Mouse (Mus musculus): ENCODE measurements around the gene Sertad2. TPM values are rescaled to one million over a fixed set of nuclear protein-coding genes. Genes with fewer than 3 reads are reported as not detected.
A peak's percentile ranks its signal among the peaks of the same experiment; 100 is the strongest.

Sertad2 gene
- polyA plus RNA-seq, 1 experiment from 2014 or later = 29.9 TPM

DNA sequence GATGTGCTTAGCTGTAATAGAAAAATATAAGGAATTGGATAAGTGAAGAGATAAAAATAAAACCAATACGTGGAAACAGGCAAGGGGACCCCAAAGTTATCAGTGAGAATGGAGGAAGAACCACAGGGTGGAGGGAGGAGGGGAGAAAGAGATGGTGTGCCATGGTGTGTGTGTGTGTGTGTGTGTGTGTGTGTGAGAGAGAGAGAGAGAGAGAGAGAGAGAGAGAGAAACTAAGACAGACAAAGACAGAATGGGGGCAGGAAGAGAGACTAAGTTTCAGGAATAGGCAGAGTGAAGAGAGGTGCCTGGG is 11.4 kb upstream of the Sertad2 start:
- no peak for ATAC-seq (ENCODE audit: low FRiP score, low TSS enrichment)
- Histone ChIP-seq H3K4me2 (replicated peaks; ENCODE audit: low read depth) (peak overlapping the region; percentile 84), H3K9ac (ENCODE audit: low read length) (peak overlapping the region; percentile 77), H3K4me3 (ENCODE audit: low read depth, low read length) (peak overlapping the region; percentile 59), H3K4me1 (replicated peaks; ENCODE audit: control insufficient read depth, insufficient read depth) (no peaks in the 10 kb centered on the region; the same call in 1 of the 2 replicates), H3K27ac (replicated peaks) (peak overlapping the region; percentile 93), H3K9me3 (ENCODE audit: control insufficient read depth, low read length) (no peaks in the 10 kb centered on the region), H3K36me3 (ENCODE audit: control insufficient read depth, insufficient read depth, low read length) (no peaks in the 10 kb centered on the region), H3K27me3 (ENCODE audit: control insufficient read depth, insufficient read depth, low read length) (no peaks in the 10 kb centered on the region)
- WGBS = 10% methylated on average over 1 of the region's 1 CpGs
- no peak for TF ChIP-seq CTCF (IDR thresholded peaks at IDR 0.05; ENCODE audit: low read depth)
- DNase-seq (ENCODE audit: low spot score) = no peak

- peak overlapping the region; percentile 93 for H3K27ac ChIP-seq (replicated peaks)
- H3K4me2 ChIP-seq (replicated peaks; ENCODE audit: low read depth) = peak overlapping the region; percentile 84
- no peaks in the 10 kb centered on the region for H3K9me3 ChIP-seq (ENCODE audit: control insufficient read depth, low read length)
- H3K27me3 ChIP-seq (ENCODE audit: control insufficient read depth, insufficient read depth, low read length) = no peaks in the 10 kb centered on the region
- H3K9ac ChIP-seq (ENCODE audit: low read length) = peak overlapping the region; percentile 77
- H3K4me1 ChIP-seq (replicated peaks; ENCODE audit: control insufficient read depth, insufficient read depth) = no peaks in the 10 kb centered on the region; the same call in 1 of the 2 replicates
- H3K4me3 ChIP-seq (ENCODE audit: low read depth, low read length) = peak overlapping the region; percentile 59
- WGBS = under 1% methylated on average over 41 of the region's 42 CpGs
- DNase-seq (ENCODE audit: low spot score) = peak; percentile 74
- peak; percentile 85 for ATAC-seq (ENCODE audit: low FRiP score, low TSS enrichment)
- no peaks in the 10 kb centered on the region for H3K36me3 ChIP-seq (ENCODE audit: control insufficient read depth, insufficient read depth, low read length)
- no peak for TF ChIP-seq EP300 (optimal IDR thresholded peaks at IDR 0.05)
- peak; percentile 43 for TF ChIP-seq CTCF (IDR thresholded peaks at IDR 0.05; ENCODE audit: low read depth)
Observed at GRCm38 (mm10) chr11:20531992-20532881, 10.8 kb upstream of the Sertad2 start.

GRCm38 (mm10) chr11:20533231-20533630 is 9.8 kb upstream of the Sertad2 start:
- H3K9ac ChIP-seq (ENCODE audit: low read length) = no peak overlapping the region
- DNase-seq (ENCODE audit: low spot score) = no peak
- H3K4me3 ChIP-seq (ENCODE audit: low read depth, low read length) = no peak overlapping the region
- no peaks in the 10 kb centered on the region for H3K27me3 ChIP-seq (ENCODE audit: control insufficient read depth, insufficient read depth, low read length)
- TF ChIP-seq EP300 (optimal IDR thresholded peaks at IDR 0.05) = no peak
- no peak for TF ChIP-seq CTCF (IDR thresholded peaks at IDR 0.05; ENCODE audit: low read depth)
- no peaks in the 10 kb centered on the region; the same call in 1 of the 2 replicates for H3K4me1 ChIP-seq (replicated peaks; ENCODE audit: control insufficient read depth, insufficient read depth)
- 57% methylated on average over 4 of the region's 4 CpGs for WGBS
- H3K27ac ChIP-seq (replicated peaks) = no peak overlapping the region
- no peak overlapping the region for H3K4me2 ChIP-seq (replicated peaks; ENCODE audit: low read depth)
- no peaks in the 10 kb centered on the region for H3K9me3 ChIP-seq (ENCODE audit: control insufficient read depth, low read length)
- ATAC-seq (ENCODE audit: low FRiP score, low TSS enrichment) = no peak
- no peaks in the 10 kb centered on the region for H3K36me3 ChIP-seq (ENCODE audit: control insufficient read depth, insufficient read depth, low read length)

DNA sequence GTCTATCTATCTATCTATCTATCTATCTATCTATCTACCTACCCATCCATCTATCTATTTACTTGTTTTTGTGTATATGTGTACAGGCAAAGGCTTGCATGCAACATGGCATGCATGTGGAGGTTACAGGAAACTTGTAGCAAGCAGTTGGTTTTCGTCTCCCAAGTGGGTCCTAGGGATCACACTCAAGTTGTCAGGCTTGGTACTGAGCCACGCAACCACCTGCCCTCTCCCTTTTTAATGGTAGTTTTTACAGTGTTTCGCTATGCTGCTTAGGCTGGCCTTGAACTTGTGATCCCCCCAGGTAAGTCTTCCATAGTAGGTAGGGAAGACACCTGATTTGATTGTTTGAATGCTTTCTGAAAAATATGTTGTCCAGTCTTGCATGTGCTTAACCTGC is 5.8 kb upstream of the Sertad2 start:
- no peak overlapping the region for H3K4me3 ChIP-seq (ENCODE audit: low read depth, low read length)
- no peaks in the 10 kb centered on the region for H3K36me3 ChIP-seq (ENCODE audit: control insufficient read depth, insufficient read depth, low read length)
- 94% methylated on average over 3 of the region's 3 CpGs for WGBS
- ATAC-seq (ENCODE audit: low FRiP score, low TSS enrichment) = no peak
- H3K4me2 ChIP-seq (replicated peaks; ENCODE audit: low read depth) = no peak overlapping the region
- no peak for DNase-seq (ENCODE audit: low spot score)
- H3K27ac ChIP-seq (replicated peaks) = no peak overlapping the region
- no peaks in the 10 kb centered on the region for H3K27me3 ChIP-seq (ENCODE audit: control insufficient read depth, insufficient read depth, low read length)
- H3K9me3 ChIP-seq (ENCODE audit: control insufficient read depth, low read length) = no peaks in the 10 kb centered on the region
- no peak overlapping the region for H3K9ac ChIP-seq (ENCODE audit: low read length)
- H3K4me1 ChIP-seq (replicated peaks; ENCODE audit: control insufficient read depth, insufficient read depth) = no peaks in the 10 kb centered on the region
- no peak for TF ChIP-seq CTCF (IDR thresholded peaks at IDR 0.05; ENCODE audit: low read depth)
- no peak for TF ChIP-seq EP300 (optimal IDR thresholded peaks at IDR 0.05)

DNA sequence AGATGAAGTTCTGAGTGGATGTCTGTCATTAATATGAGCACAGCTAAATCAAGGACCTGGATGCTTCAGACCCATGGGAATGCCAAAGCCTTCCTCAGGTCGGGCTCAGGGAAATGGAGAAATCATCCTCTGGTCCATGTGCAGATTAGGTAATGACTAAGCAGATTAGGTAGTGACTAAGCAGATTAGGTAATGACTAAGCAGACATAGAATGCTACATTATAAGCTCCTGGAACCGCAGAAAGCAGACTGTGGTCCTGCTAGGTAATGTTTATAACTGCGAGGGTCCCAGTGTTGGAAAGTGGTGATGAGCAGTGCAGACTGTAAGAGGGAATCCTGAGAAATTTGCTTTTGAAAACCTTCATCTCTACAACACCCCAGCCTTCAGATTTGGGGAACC is 4.6 kb upstream of the Sertad2 start:
- H3K4me1 ChIP-seq (replicated peaks; ENCODE audit: control insufficient read depth, insufficient read depth) = no peaks in the 10 kb centered on the region
- WGBS = 78% methylated on average over 3 of the region's 3 CpGs
- no peak overlapping the region for H3K9ac ChIP-seq (ENCODE audit: low read length)
- ATAC-seq (ENCODE audit: low FRiP score, low TSS enrichment) = no peak
- TF ChIP-seq CTCF (IDR thresholded peaks at IDR 0.05; ENCODE audit: low read depth) (no peak), EP300 (optimal IDR thresholded peaks at IDR 0.05) (no peak)
- H3K4me2 ChIP-seq (replicated peaks; ENCODE audit: low read depth) = no peak overlapping the region
- H3K27me3 ChIP-seq (ENCODE audit: control insufficient read depth, insufficient read depth, low read length) = no peaks in the 10 kb centered on the region
- no peak overlapping the region for H3K4me3 ChIP-seq (ENCODE audit: low read depth, low read length)
- H3K27ac ChIP-seq (replicated peaks) = no peak overlapping the region
- no peak for DNase-seq (ENCODE audit: low spot score)
- no peaks in the 10 kb centered on the region for H3K9me3 ChIP-seq (ENCODE audit: control insufficient read depth, low read length)
- no peaks in the 10 kb centered on the region for H3K36me3 ChIP-seq (ENCODE audit: control insufficient read depth, insufficient read depth, low read length)

- ATAC-seq (ENCODE audit: low FRiP score, low TSS enrichment) (no peak), DNase-seq (ENCODE audit: low spot score) (no peak)
- Histone ChIP-seq H3K4me1 (replicated peaks; ENCODE audit: control insufficient read depth, insufficient read depth) (no peaks in the 10 kb centered on the region), H3K36me3 (ENCODE audit: control insufficient read depth, insufficient read depth, low read length) (no peaks in the 10 kb centered on the region), H3K9me3 (ENCODE audit: control insufficient read depth, low read length) (no peaks in the 10 kb centered on the region), H3K27me3 (ENCODE audit: control insufficient read depth, insufficient read depth, low read length) (no peaks in the 10 kb centered on the region), H3K4me3 (ENCODE audit: low read depth, low read length) (no peak overlapping the region), H3K27ac (replicated peaks) (no peak overlapping the region), H3K4me2 (replicated peaks; ENCODE audit: low read depth) (no peak overlapping the region), H3K9ac (ENCODE audit: low read length) (no peak overlapping the region)
- TF ChIP-seq CTCF (IDR thresholded peaks at IDR 0.05; ENCODE audit: low read depth) = no peak
- no peak for TF ChIP-seq EP300 (optimal IDR thresholded peaks at IDR 0.05)
- WGBS = 71% methylated on average over 3 of the region's 3 CpGs
Observed at GRCm38 (mm10) chr11:20541280-20541679, 1.8 kb upstream of the Sertad2 start.
